Mouse (Mus musculus) liver, postnatal 0 days (tissue): ENCODE measurements at regions not wholly inside any gene's neighbourhood (a gene's known extent, or its start where the extent isn't known, plus 50 kb on each side); places are given as distances from the start of the nearest gene placed in this dataset.

Experiments used
- CTCF ChIP-seq: sonication (generic); IDR thresholded peaks from 2 replicates; pipeline ENCODE4 v1.5.1; 2016; ENCODE audit warnings: antibody characterized with exemption, low read depth
- EP300 ChIP-seq: IDR thresholded peaks from 2 replicates; pipeline ENCODE4 v1.6.1; 2016; ENCODE audit warnings: antibody characterized with exemption, low read depth, mild to moderate bottlenecking

DNA sequence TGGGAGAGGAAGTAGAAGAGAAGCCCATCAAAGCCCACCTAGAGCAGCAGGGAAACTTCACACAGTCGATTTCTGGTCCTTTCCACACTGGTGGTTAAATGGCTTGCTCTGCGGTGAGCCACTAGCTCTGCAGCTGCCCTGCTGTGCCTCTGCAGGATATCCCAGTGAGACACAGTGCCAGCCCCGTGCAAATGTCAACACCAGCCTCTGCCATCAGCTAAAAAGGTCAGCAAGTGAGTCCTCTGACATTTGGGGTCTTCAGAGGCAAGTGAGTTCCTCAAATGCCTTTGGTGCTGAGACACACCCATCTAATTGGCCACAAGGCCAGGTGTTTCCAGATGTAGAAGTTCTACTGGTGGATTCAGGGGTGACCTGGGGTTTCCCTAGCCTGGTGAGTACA lies 66.6 kb upstream of the Enpp6 start:
- no peak for TF ChIP-seq CTCF
- no peak for TF ChIP-seq EP300
